Mouse (Mus musculus): Measurements from ENCODE around the gene Fmo5. TPM values are rescaled to one million over a fixed set of nuclear protein-coding genes. Genes with fewer than 3 reads are reported as not detected.

Gene Fmo5
- polyA plus RNA-seq, 1 experiment from 2014 or later: 3.8 TPM

- H3K4me2 ChIP-seq: no peak overlapping the region
- H3K9me3 ChIP-seq (replicated peaks): no peaks in the 10 kb centered on the region
- H3K9ac ChIP-seq: no peak overlapping the region
- H3K36me3 ChIP-seq: no peaks in the 10 kb centered on the region
- peaks cover 12% of the 10 kb centered on the region; the same call in 1 of the 2 replicates for H3K27me3 ChIP-seq
- peaks cover 27% of the 10 kb centered on the region for H3K4me1 ChIP-seq
- ATAC-seq (replicated peaks; ENCODE audit: low FRiP score): no peak
- no peak overlapping the region for H3K4me3 ChIP-seq (replicated peaks)
- no peak overlapping the region for H3K27ac ChIP-seq
- 73% methylated on average over 4 of the region's 4 CpGs for WGBS
Measured at GRCm38 (mm10) chr3:97686372-97687117, 57.9 kb downstream of the Fmo5 start.

- peaks cover 6% of the 10 kb centered on the region; the same call in 1 of the 2 replicates for H3K4me1 ChIP-seq
- no peak overlapping the region for H3K4me2 ChIP-seq
- H3K27ac ChIP-seq: no peak overlapping the region
- H3K9me3 ChIP-seq (replicated peaks): no peaks in the 10 kb centered on the region
- H3K4me3 ChIP-seq (replicated peaks): no peak overlapping the region
- H3K36me3 ChIP-seq: no peaks in the 10 kb centered on the region
- H3K27me3 ChIP-seq: no peaks in the 10 kb centered on the region
- WGBS: 77% methylated on average over 2 of the region's 2 CpGs
- no peak overlapping the region for H3K9ac ChIP-seq
- no peak for ATAC-seq (replicated peaks; ENCODE audit: low FRiP score)
Measured at GRCm38 (mm10) chr3:97689289-97689688, 60.7 kb downstream of the Fmo5 start.

- H3K4me2 ChIP-seq: no peak overlapping the region
- 52% methylated on average over 7 of the region's 7 CpGs for WGBS
- H3K27me3 ChIP-seq: no peaks in the 10 kb centered on the region
- H3K4me1 ChIP-seq: peaks cover 4% of the 10 kb centered on the region; the same call in 1 of the 2 replicates
- H3K27ac ChIP-seq: no peak overlapping the region
- no peaks in the 10 kb centered on the region for H3K36me3 ChIP-seq
- H3K4me3 ChIP-seq (replicated peaks): no peak overlapping the region
- ATAC-seq (replicated peaks; ENCODE audit: low FRiP score): 0 out of 2 replicates have a peak, but pooled peaks have one; percentile 33
- H3K9me3 ChIP-seq (replicated peaks): no peaks in the 10 kb centered on the region
- H3K9ac ChIP-seq: no peak overlapping the region
Measured at GRCm38 (mm10) chr3:97690590-97690989, 62.0 kb downstream of the Fmo5 start.

- Histone ChIP-seq H3K4me1 (peaks cover 4% of the 10 kb centered on the region; the same call in 1 of the 2 replicates), H3K9me3 (replicated peaks) (no peaks in the 10 kb centered on the region), H3K9ac (no peak overlapping the region), H3K27ac (no peak overlapping the region), H3K27me3 (no peaks in the 10 kb centered on the region), H3K4me3 (replicated peaks) (no peak overlapping the region), H3K36me3 (no peaks in the 10 kb centered on the region), H3K4me2 (no peak overlapping the region)
- WGBS: 65% methylated on average over 12 of the region's 12 CpGs
- no peak for ATAC-seq (replicated peaks; ENCODE audit: low FRiP score)
Measured at GRCm38 (mm10) chr3:97691443-97692017, 62.9 kb downstream of the Fmo5 start.

- Histone ChIP-seq H3K4me2 (no peak overlapping the region), H3K4me3 (replicated peaks) (no peak overlapping the region), H3K4me1 (peaks cover 4% of the 10 kb centered on the region; the same call in 1 of the 2 replicates), H3K36me3 (no peaks in the 10 kb centered on the region), H3K9ac (no peak overlapping the region), H3K27me3 (no peaks in the 10 kb centered on the region), H3K9me3 (replicated peaks) (no peaks in the 10 kb centered on the region), H3K27ac (no peak overlapping the region)
- ATAC-seq (replicated peaks; ENCODE audit: low FRiP score): no peak
- WGBS: 83% methylated on average over 6 of the region's 6 CpGs
Measured at GRCm38 (mm10) chr3:97693806-97694205, 65.2 kb downstream of the Fmo5 start.

- WGBS: 80% methylated on average over 9 of the region's 9 CpGs
- Histone ChIP-seq H3K9me3 (replicated peaks) (no peaks in the 10 kb centered on the region), H3K36me3 (no peaks in the 10 kb centered on the region), H3K4me1 (no peaks in the 10 kb centered on the region), H3K4me3 (replicated peaks) (no peak overlapping the region), H3K27ac (no peak overlapping the region), H3K9ac (no peak overlapping the region), H3K27me3 (no peaks in the 10 kb centered on the region), H3K4me2 (no peak overlapping the region)
- ATAC-seq (replicated peaks; ENCODE audit: low FRiP score): no peak
Measured at GRCm38 (mm10) chr3:97696866-97697265, 68.3 kb downstream of the Fmo5 start.

- no peak overlapping the region for H3K9ac ChIP-seq
- no peak for ATAC-seq (replicated peaks; ENCODE audit: low FRiP score)
- no peak overlapping the region for H3K4me3 ChIP-seq (replicated peaks)
- no peaks in the 10 kb centered on the region for H3K4me1 ChIP-seq
- no peaks in the 10 kb centered on the region for H3K36me3 ChIP-seq
- H3K27me3 ChIP-seq: no peaks in the 10 kb centered on the region
- no peak overlapping the region for H3K4me2 ChIP-seq
- H3K27ac ChIP-seq: no peak overlapping the region
- 54% methylated on average over 9 of the region's 9 CpGs for WGBS
- no peaks in the 10 kb centered on the region for H3K9me3 ChIP-seq (replicated peaks)
Measured at GRCm38 (mm10) chr3:97697291-97697690, 68.7 kb downstream of the Fmo5 start.

GRCm38 (mm10) chr3:97699061-97699460, 70.5 kb downstream of the Fmo5 start:
- Histone ChIP-seq H3K4me3 (replicated peaks) (no peak overlapping the region), H3K4me2 (no peak overlapping the region), H3K27me3 (no peaks in the 10 kb centered on the region), H3K9me3 (replicated peaks) (no peaks in the 10 kb centered on the region), H3K36me3 (no peaks in the 10 kb centered on the region), H3K9ac (no peak overlapping the region), H3K4me1 (no peaks in the 10 kb centered on the region), H3K27ac (no peak overlapping the region)
- ATAC-seq (replicated peaks; ENCODE audit: low FRiP score): no peak
- WGBS: 90% methylated on average over 3 of the region's 3 CpGs

GRCm38 (mm10) chr3:97701198-97701597, 72.6 kb downstream of the Fmo5 start:
- H3K36me3 ChIP-seq: no peaks in the 10 kb centered on the region
- no peaks in the 10 kb centered on the region for H3K27me3 ChIP-seq
- H3K4me3 ChIP-seq (replicated peaks): no peak overlapping the region
- 63% methylated on average over 3 of the region's 3 CpGs for WGBS
- H3K9me3 ChIP-seq (replicated peaks): no peaks in the 10 kb centered on the region
- no peak overlapping the region for H3K4me2 ChIP-seq
- ATAC-seq (replicated peaks; ENCODE audit: low FRiP score): no peak
- no peak overlapping the region for H3K27ac ChIP-seq
- no peak overlapping the region for H3K9ac ChIP-seq
- no peaks in the 10 kb centered on the region for H3K4me1 ChIP-seq

GRCm38 (mm10) chr3:97702448-97703080, 74.0 kb downstream of the Fmo5 start:
- H3K4me3 ChIP-seq (replicated peaks): no peak overlapping the region
- 86% methylated on average over 11 of the region's 11 CpGs for WGBS
- no peak overlapping the region for H3K9ac ChIP-seq
- H3K36me3 ChIP-seq: no peaks in the 10 kb centered on the region
- H3K4me1 ChIP-seq: no peaks in the 10 kb centered on the region
- no peak for ATAC-seq (replicated peaks; ENCODE audit: low FRiP score)
- H3K4me2 ChIP-seq: no peak overlapping the region
- H3K9me3 ChIP-seq (replicated peaks): no peaks in the 10 kb centered on the region
- no peaks in the 10 kb centered on the region for H3K27me3 ChIP-seq
- H3K27ac ChIP-seq: no peak overlapping the region

Data from kidney, embryonic 15.5 days (tissue).